Mouse (Mus musculus): ENCODE measurements around the gene Myh10. TPM values are rescaled to one million over a fixed set of nuclear protein-coding genes. Genes with fewer than 3 reads are reported as not detected.
"Not testable (repeated sequence)": the region's sequence is repeated elsewhere in the genome, so short reads cannot be mapped to it uniquely, and the experiment has no call there.

Gene Myh10
- polyA plus RNA-seq, 1 experiment from 2014 or later, result 174 TPM

- no peak overlapping the region for H3K4me3 ChIP-seq (replicated peaks)
- no peak overlapping the region for H3K9ac ChIP-seq
- H3K36me3 ChIP-seq (replicated peaks), result peaks cover 99% of the 10 kb centered on the region
- H3K4me1 ChIP-seq, result no peaks in the 10 kb centered on the region
- H3K27ac ChIP-seq, result no peak overlapping the region
- no peaks in the 10 kb centered on the region for H3K27me3 ChIP-seq
- 90% methylated on average over 8 of the region's 8 CpGs for WGBS
- no peaks in the 10 kb centered on the region for H3K9me3 ChIP-seq
- H3K4me2 ChIP-seq, result no peak overlapping the region
- ATAC-seq (ENCODE audit: low FRiP score), result no peak
Observed at GRCm38 (mm10) chr11:68785813-68786212, 94.5 kb downstream of the Myh10 start.

DNA sequence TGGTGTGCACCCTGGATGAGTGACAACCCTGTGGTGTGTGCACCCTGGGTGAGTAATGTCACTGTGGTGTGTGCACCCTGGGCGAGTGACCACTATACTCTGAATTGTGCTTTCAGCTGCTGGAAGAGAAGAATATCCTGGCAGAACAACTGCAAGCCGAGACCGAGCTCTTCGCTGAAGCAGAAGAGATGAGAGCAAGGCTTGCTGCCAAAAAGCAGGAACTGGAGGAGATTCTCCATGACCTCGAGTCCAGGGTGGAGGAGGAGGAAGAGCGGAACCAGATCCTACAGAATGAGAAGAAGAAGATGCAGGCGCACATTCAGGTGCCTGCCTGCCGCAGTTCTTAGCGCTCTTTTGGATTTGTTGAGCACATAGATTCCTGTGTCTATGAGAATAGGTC lies 95.9 kb downstream of the Myh10 start:
- Histone ChIP-seq H3K4me2 (no peak overlapping the region), H3K27ac (no peak overlapping the region), H3K4me1 (no peaks in the 10 kb centered on the region), H3K9ac (no peak overlapping the region), H3K27me3 (no peaks in the 10 kb centered on the region), H3K36me3 (replicated peaks) (peaks cover 98% of the 10 kb centered on the region), H3K4me3 (replicated peaks) (no peak overlapping the region), H3K9me3 (no peaks in the 10 kb centered on the region)
- ATAC-seq (ENCODE audit: low FRiP score), result no peak
- WGBS, result 92% methylated on average over 9 of the region's 9 CpGs

GRCm38 (mm10) chr11:68790720-68791119 lies 99.4 kb downstream of the Myh10 start:
- Histone ChIP-seq H3K4me3 (replicated peaks) (no peak overlapping the region), H3K36me3 (replicated peaks) (peaks cover 98% of the 10 kb centered on the region)
- 90% methylated on average over 10 of the region's 10 CpGs for WGBS

GRCm38 (mm10) chr11:68791794-68792193 lies 100.4 kb downstream of the Myh10 start:
- WGBS, result 89% methylated on average over 9 of the region's 9 CpGs
- Histone ChIP-seq H3K27me3 (no peaks in the 10 kb centered on the region), H3K4me3 (replicated peaks) (no peak overlapping the region), H3K4me2 (no peak overlapping the region), H3K9me3 (no peaks in the 10 kb centered on the region), H3K9ac (no peak overlapping the region), H3K27ac (no peak overlapping the region), H3K36me3 (replicated peaks) (peaks cover 97% of the 10 kb centered on the region), H3K4me1 (no peaks in the 10 kb centered on the region)
- no peak for ATAC-seq (ENCODE audit: low FRiP score)

More at GRCm38 (mm10) chr11:68790720-68791119, 99.4 kb downstream of the Myh10 start:
- Histone ChIP-seq H3K27ac (no peak overlapping the region), H3K27me3 (no peaks in the 10 kb centered on the region), H3K9ac (no peak overlapping the region), H3K4me2 (no peak overlapping the region), H3K9me3 (no peaks in the 10 kb centered on the region), H3K4me1 (no peaks in the 10 kb centered on the region)
- ATAC-seq (ENCODE audit: low FRiP score), result no peak

DNA sequence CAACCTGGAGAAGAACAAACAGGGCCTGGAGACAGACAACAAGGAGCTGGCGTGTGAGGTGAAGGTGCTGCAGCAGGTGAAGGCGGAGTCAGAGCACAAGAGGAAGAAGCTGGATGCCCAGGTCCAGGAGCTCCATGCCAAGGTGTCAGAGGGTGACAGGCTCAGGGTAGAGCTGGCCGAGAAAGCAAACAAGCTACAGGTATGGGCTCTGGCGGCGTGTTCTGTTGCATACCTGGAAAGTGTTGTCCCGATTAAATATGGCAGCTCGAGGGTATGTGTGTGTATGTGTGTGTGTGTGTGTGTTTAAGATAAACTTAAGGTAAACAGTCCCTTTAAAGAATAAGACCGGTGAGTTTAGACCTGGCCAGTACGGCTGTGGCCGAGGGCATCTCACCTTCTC lies 106.9 kb downstream of the Myh10 start:
- no peak overlapping the region for H3K4me3 ChIP-seq (replicated peaks)
- no peak overlapping the region for H3K4me2 ChIP-seq
- WGBS, result 95% methylated on average over 10 of the region's 10 CpGs
- peaks cover 99% of the 10 kb centered on the region for H3K36me3 ChIP-seq (replicated peaks)
- H3K27ac ChIP-seq, result no peak overlapping the region
- H3K27me3 ChIP-seq, result no peaks in the 10 kb centered on the region
- H3K4me1 ChIP-seq, result no peaks in the 10 kb centered on the region
- no peaks in the 10 kb centered on the region for H3K9me3 ChIP-seq
- H3K9ac ChIP-seq, result no peak overlapping the region
- no peak for ATAC-seq (ENCODE audit: low FRiP score)

GRCm38 (mm10) chr11:68805148-68805547 lies 113.8 kb downstream of the Myh10 start:
- Histone ChIP-seq H3K36me3 (replicated peaks) (peaks cover 98% of the 10 kb centered on the region), H3K4me2 (no peak overlapping the region), H3K27me3 (no peaks in the 10 kb centered on the region), H3K4me1 (no peaks in the 10 kb centered on the region), H3K4me3 (replicated peaks) (no peak overlapping the region), H3K27ac (no peak overlapping the region), H3K9me3 (no peaks in the 10 kb centered on the region), H3K9ac (no peak overlapping the region)
- 72% methylated on average over 4 of the region's 4 CpGs for WGBS
- no peak for ATAC-seq (ENCODE audit: low FRiP score)

GRCm38 (mm10) chr11:68807787-68808186 lies 116.4 kb downstream of the Myh10 start:
- WGBS, result 35% methylated on average over 6 of the region's 6 CpGs
- Histone ChIP-seq H3K4me3 (replicated peaks) (no peak overlapping the region), H3K9ac (no peak overlapping the region), H3K27ac (no peak overlapping the region), H3K4me1 (no peaks in the 10 kb centered on the region), H3K36me3 (replicated peaks) (peaks cover 97% of the 10 kb centered on the region), H3K4me2 (no peak overlapping the region), H3K27me3 (no peaks in the 10 kb centered on the region), H3K9me3 (no peaks in the 10 kb centered on the region)
- no peak for ATAC-seq (ENCODE audit: low FRiP score)

- H3K9ac ChIP-seq, result no peak overlapping the region
- no peak overlapping the region for H3K4me2 ChIP-seq
- H3K36me3 ChIP-seq (replicated peaks), result peaks cover 92% of the 10 kb centered on the region
- no peaks in the 10 kb centered on the region for H3K27me3 ChIP-seq
- no peak overlapping the region for H3K4me3 ChIP-seq (replicated peaks)
- no peaks in the 10 kb centered on the region for H3K4me1 ChIP-seq
- no peak for ATAC-seq (ENCODE audit: low FRiP score)
- WGBS, result 91% methylated on average over 9 of the region's 9 CpGs
- H3K9me3 ChIP-seq, result no peaks in the 10 kb centered on the region
- H3K27ac ChIP-seq, result no peak overlapping the region
Observed at GRCm38 (mm10) chr11:68811881-68812577, 120.7 kb downstream of the Myh10 start.

DNA sequence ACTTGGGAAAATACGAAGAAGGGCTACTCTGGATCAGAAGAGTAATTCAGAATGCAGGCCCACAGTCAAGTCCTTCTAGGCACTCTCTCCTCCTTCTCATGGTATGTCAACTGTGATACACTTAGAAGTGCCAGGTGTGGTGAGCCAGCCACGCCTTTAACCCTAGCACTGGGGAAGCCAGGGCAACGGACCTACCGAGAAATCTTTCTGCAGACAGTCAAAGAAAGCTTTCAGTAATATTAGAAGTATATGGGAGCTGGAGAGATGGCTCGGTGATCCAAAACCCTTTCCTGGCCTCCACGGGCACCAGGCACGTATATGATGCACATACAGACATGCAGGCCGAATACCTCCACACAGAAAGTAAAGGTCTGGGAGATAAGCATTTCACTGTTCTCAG lies 127.1 kb downstream of the Myh10 start:
- H3K4me2 ChIP-seq, result no peak overlapping the region
- 94% methylated on average over 8 of the region's 8 CpGs for WGBS
- ATAC-seq (ENCODE audit: low FRiP score), result no peak
- H3K9me3 ChIP-seq, result no peaks in the 10 kb centered on the region
- peaks cover 80% of the 10 kb centered on the region for H3K36me3 ChIP-seq (replicated peaks)
- no peak overlapping the region for H3K9ac ChIP-seq
- no peak overlapping the region for H3K4me3 ChIP-seq (replicated peaks)
- H3K4me1 ChIP-seq, result no peaks in the 10 kb centered on the region
- H3K27me3 ChIP-seq, result no peaks in the 10 kb centered on the region
- H3K27ac ChIP-seq, result no peak overlapping the region

- Histone ChIP-seq H3K27me3 (no peaks in the 10 kb centered on the region), H3K4me1 (no peaks in the 10 kb centered on the region), H3K9ac (no peak overlapping the region), H3K4me2 (no peak overlapping the region), H3K36me3 (replicated peaks) (peaks cover 73% of the 10 kb centered on the region), H3K27ac (no peak overlapping the region), H3K9me3 (no peaks in the 10 kb centered on the region), H3K4me3 (replicated peaks) (no peak overlapping the region)
- ATAC-seq (ENCODE audit: low FRiP score), result no peak
- 94% methylated on average over 14 of the region's 14 CpGs for WGBS
Observed at GRCm38 (mm10) chr11:68819226-68819805, 128.0 kb downstream of the Myh10 start.

- H3K9me3 ChIP-seq, result no peaks in the 10 kb centered on the region
- H3K4me3 ChIP-seq (replicated peaks), result no peak overlapping the region
- H3K4me1 ChIP-seq, result no peaks in the 10 kb centered on the region
- WGBS, result 90% methylated on average over 15 of the region's 15 CpGs
- no peak overlapping the region for H3K27ac ChIP-seq
- H3K27me3 ChIP-seq, result no peaks in the 10 kb centered on the region
- no peak overlapping the region for H3K9ac ChIP-seq
- H3K4me2 ChIP-seq, result no peak overlapping the region
- peaks cover 52% of the 10 kb centered on the region for H3K36me3 ChIP-seq (replicated peaks)
- no peak for ATAC-seq (ENCODE audit: low FRiP score)
Observed at GRCm38 (mm10) chr11:68822326-68822725, 131.0 kb downstream of the Myh10 start.

- H3K36me3 ChIP-seq (replicated peaks), result peaks cover 45% of the 10 kb centered on the region
- no peak overlapping the region for H3K9ac ChIP-seq
- no peaks in the 10 kb centered on the region for H3K9me3 ChIP-seq
- H3K27me3 ChIP-seq, result no peaks in the 10 kb centered on the region
- H3K4me2 ChIP-seq, result no peak overlapping the region
- no peak overlapping the region for H3K27ac ChIP-seq
- ATAC-seq (ENCODE audit: low FRiP score), result no peak
- no peak overlapping the region for H3K4me3 ChIP-seq (replicated peaks)
- no peaks in the 10 kb centered on the region for H3K4me1 ChIP-seq
- WGBS, result 86% methylated on average over 3 of the region's 3 CpGs
Observed at GRCm38 (mm10) chr11:68826735-68827134, 135.4 kb downstream of the Myh10 start.

- 96% methylated on average over 5 of the region's 5 CpGs for WGBS
- H3K4me3 ChIP-seq (replicated peaks); H3K9me3 ChIP-seq; H3K27me3 ChIP-seq; ATAC-seq (ENCODE audit: low FRiP score); H3K27ac ChIP-seq; H3K9ac ChIP-seq; H3K4me1 ChIP-seq; H3K4me2 ChIP-seq: not testable (repeated sequence)
- peaks cover 77% of the 10 kb centered on the region for H3K36me3 ChIP-seq (replicated peaks)
Observed at GRCm38 (mm10) chr11:68831580-68831979, 140.2 kb downstream of the Myh10 start.

Measured in forebrain, embryonic 12.5 days (tissue).